Mouse (Mus musculus) megakaryocyte, embryonic 14.5 days (primary cell): Measurements from ENCODE around the gene Tshb. TPM values are rescaled to one million over a fixed set of nuclear protein-coding genes. Genes with fewer than 3 reads are reported as not detected.
A peak's percentile ranks its signal among the peaks of the same experiment; 100 is the strongest.

ENCODE experiments used
- H3K27me3 ChIP-seq: replicated peaks from 2 replicates; pipeline ENCODE3; 2012; ENCODE audit warnings: inconsistent platforms
- H3K36me3 ChIP-seq: replicated peaks from 2 replicates; pipeline ENCODE3; 2012; ENCODE audit warnings: low read length, inconsistent platforms, mixed read lengths
- H3K4me1 ChIP-seq: 2 replicates; pipeline ENCODE4 v1.6.1; 2012; ENCODE audit warnings: inconsistent platforms
- H3K4me3 ChIP-seq: replicated peaks from 2 replicates; pipeline ENCODE3; 2012; ENCODE audit warnings: moderate library complexity, mild to moderate bottlenecking, inconsistent platforms
- H3K9me3 ChIP-seq: 2 replicates; pipeline ENCODE4 v1.6.1; 2012; ENCODE audit warnings: inconsistent platforms
- FLI1 ChIP-seq: IDR thresholded peaks from 2 replicates; pipeline ENCODE4 v1.6.1; 2012; ENCODE audit warnings: low read length, inconsistent platforms, mixed read lengths
- GATA1 ChIP-seq: IDR thresholded peaks from 3 replicates; pipeline ENCODE4 v1.6.1; 2012; ENCODE audit warnings: mixed read lengths, low read length, inconsistent platforms, borderline replicate concordance
- polyA plus RNA-seq: library from polyadenylated mRNA; stranded (reverse); fragments of >175 nt; gene quantifications from 2 replicates; pipeline ENCODE4 v1.2.3, GENCODE M21; 2012; ENCODE audit warnings: low replicate concordance; ENCODE audit not compliant: insufficient read depth

Gene Tshb
- polyA plus RNA-seq, 1 experiment: not detected

DNA sequence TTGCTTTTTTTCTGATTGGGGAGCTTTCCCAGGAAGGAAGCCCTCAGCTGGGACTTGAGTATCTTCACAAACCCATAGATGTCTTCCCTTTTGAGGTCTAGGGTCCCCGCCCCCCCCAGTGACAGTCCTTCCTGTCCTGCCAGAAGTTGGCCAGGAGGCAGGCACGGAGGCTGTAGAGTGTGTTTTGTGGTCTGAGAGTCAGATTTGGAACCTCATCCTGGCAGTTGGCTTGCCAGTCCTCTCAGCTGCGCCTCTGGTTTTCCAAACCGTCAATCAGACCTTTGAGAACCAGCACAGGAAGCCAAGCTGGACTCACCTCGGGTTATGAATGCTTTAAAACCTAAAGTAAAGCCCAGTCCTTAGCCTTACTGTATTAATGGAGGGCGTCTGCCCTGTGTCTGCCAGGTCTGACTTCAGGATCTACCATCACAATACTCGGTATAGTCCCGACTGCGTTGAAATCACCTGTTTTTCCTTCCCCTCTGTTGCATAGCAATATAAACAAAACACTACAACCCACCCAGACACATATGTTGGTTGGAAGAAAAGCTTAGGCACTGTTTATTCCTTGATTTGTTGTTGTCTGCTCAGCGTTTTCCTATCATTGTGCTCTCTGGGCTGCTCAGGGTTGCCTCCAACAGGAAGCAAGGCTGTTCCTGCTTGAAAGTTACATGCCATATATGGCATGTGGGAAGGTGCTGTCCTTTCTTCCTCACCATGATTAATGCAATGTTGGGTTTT, 44.2 kb downstream of the Tshb start:
- no peaks in the 10 kb centered on the region for H3K9me3 ChIP-seq
- H3K4me1 ChIP-seq: peaks cover 95% of the 10 kb centered on the region
- TF ChIP-seq GATA1: no peak
- TF ChIP-seq FLI1: no peak
- peaks cover 21% of the 10 kb centered on the region for H3K36me3 ChIP-seq
- H3K4me3 ChIP-seq: peak overlapping the region; percentile 86
- H3K27me3 ChIP-seq: peaks cover 31% of the 10 kb centered on the region

DNA sequence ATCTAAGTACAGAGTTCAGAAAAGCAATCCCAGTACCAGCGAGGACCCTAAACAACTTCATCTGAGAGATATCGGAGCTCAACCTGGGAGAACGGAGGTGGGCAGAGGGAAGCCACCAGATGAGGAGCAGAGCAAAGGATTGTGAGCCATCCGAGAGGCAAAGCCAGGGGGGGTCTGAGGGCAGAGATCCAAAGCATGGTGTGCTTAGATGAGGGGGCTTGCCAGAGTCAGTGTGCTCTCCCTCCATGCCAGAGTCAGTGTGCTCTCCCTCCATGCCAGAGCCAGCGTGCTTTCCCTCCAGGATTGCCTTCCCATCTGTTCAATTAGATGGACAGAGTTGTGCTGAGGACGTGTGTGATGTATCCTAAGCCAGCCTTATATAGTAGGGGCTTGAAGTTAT, 45.4 kb downstream of the Tshb start:
- peaks cover 31% of the 10 kb centered on the region for H3K27me3 ChIP-seq
- H3K4me3 ChIP-seq: peak overlapping the region; percentile 64
- H3K4me1 ChIP-seq: peaks cover 95% of the 10 kb centered on the region
- peaks cover 16% of the 10 kb centered on the region for H3K36me3 ChIP-seq
- H3K9me3 ChIP-seq: no peaks in the 10 kb centered on the region
- no peak for TF ChIP-seq FLI1
- TF ChIP-seq GATA1: no peak

DNA sequence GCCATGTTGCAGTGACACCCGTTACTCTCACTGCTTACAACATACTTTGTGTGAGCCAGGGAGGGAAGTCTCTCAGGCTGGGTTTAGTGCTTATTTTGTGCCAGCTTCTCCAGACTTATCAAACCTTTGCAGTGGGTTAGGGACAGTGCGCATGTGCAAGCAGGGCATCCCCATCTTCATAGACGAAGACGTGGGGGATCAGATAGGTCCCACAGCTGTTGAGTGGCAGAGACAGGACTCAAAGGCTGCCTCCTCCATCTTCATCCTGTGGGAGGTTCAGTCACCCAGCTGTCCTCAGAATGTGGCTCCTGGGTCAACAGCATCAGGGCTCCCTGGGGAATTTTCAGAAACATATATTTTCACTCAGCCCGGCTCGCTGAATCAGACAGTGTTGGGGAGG, 46.1 kb downstream of the Tshb start:
- peaks cover 11% of the 10 kb centered on the region for H3K36me3 ChIP-seq
- H3K9me3 ChIP-seq: no peaks in the 10 kb centered on the region
- no peak for TF ChIP-seq FLI1
- TF ChIP-seq GATA1: no peak
- peaks cover 91% of the 10 kb centered on the region for H3K4me1 ChIP-seq
- peak overlapping the region; percentile 64 for H3K4me3 ChIP-seq
- H3K27me3 ChIP-seq: peaks cover 31% of the 10 kb centered on the region

DNA sequence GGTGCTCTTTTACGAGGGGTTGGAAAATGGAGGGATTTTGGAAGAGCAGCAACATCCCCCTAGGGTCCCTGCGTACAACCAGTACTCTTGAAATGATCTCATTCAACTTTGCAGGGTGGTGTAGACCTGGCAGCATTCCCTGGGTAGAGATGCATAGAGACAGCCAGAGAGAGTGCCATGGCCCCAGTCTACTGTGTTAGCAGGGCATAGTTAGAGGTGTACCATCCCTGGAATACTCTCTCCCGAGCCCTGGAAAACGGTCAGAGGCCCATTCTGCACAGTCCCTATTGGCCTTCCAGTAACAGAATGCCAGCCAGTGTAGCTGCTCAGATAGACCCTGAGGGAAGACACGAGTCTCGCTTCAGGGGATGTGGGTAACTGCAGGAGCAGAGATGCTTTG, 46.9 kb downstream of the Tshb start:
- TF ChIP-seq GATA1: no peak
- Histone ChIP-seq H3K36me3 (peaks cover 3% of the 10 kb centered on the region), H3K4me1 (peaks cover 87% of the 10 kb centered on the region), H3K9me3 (no peaks in the 10 kb centered on the region), H3K4me3 (peak overlapping the region; percentile 96), H3K27me3 (peaks cover 31% of the 10 kb centered on the region)

DNA sequence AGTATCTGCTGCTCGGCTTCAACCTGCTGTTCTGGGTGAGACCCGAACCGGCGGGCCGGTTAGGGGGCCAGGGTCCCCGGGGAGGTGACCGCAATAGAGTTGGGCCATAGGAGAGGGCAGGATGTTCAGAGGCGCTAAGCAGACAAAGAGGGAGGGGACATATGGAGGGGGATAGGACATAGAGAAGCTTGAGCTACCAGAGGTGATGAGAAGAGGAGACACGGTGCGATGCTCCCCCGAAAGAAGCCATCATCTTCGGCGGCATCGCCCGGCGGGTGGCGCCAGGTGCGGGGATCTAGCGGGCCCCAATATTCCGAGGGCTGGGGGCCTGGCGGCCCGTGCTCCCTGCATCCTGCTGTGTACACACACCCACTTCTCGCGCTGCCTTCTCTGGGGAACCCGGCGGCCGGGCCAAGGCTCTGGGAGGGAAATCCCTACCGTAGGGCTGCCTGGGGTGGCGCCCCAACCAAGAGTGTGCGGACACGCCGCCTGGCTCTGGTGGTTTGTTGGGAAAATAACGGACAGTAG, 47.4 kb downstream of the Tshb start:
- TF ChIP-seq GATA1: no peak
- TF ChIP-seq FLI1: no peak
- H3K4me1 ChIP-seq: peaks cover 86% of the 10 kb centered on the region
- peak overlapping the region; percentile 96 for H3K4me3 ChIP-seq
- peaks cover 3% of the 10 kb centered on the region for H3K36me3 ChIP-seq
- no peaks in the 10 kb centered on the region for H3K9me3 ChIP-seq
- peaks cover 31% of the 10 kb centered on the region for H3K27me3 ChIP-seq

DNA sequence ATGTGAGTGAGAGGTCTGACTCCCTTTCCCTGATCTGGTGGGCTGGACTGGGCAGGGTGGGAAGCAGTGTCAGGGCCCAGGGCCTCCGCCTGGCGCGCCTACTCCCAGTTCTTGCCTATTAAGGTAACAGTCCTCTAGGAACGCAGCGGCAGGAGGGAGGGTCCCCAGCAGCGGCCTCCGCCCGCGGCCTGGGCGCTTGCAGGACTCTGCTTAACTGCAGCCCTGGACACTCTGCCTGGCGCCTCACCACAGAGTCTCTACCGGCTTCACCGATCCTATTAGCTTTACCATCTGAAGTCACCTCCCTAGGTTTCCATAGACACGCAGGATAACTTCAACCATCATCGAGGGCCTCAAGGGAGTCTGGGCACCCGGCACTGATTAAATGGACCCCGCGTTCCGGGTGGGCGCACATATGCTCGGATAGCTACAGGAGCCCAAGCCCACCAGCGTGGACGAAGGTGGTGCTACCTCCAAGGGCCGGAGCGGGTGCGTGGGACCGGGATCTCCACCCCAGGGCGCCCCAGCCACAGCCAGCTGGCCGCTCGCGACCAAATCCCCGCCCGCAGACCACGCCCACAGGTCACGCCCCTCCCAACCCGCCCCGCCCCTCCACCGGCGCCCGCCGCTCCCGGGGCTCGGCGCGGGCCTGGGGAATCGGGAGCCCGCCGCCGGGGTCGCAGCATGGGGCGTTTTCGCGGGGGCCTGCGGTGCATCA, 48.0 kb downstream of the Tshb start, which contains the start of gene Tspan2:
Gene Tspan2 (plus strand): TSS at position 217 of the 718 bp plus-strand sequence.
- Histone ChIP-seq H3K9me3 (no peaks in the 10 kb centered on the region), H3K36me3 (peaks cover 3% of the 10 kb centered on the region), H3K27me3 (peaks cover 31% of the 10 kb centered on the region), H3K4me1 (peaks cover 81% of the 10 kb centered on the region), H3K4me3 (peak within 1 kb of the TSS; percentile 96)
- TF ChIP-seq FLI1 (no peak), GATA1 (no peak)

DNA sequence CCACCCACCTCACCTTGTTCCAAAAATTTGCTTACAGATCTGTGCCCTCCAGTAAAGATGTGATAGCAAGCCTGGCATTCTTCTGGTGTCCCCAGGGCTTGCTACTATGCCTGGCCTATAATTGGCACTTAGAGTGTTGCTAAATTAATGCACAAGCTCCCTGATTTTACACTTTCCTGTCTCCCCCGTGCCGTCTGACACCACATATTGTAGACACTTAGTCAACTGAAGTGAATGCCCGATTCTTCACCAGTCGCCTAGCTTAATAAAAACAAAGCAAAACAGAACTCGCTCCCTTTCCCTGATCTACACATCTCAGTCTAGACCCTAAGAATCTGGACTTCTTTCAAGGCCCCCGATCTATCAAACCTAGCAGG, 48.6 kb downstream of the Tshb start:
- Histone ChIP-seq H3K4me3 (no peak overlapping the region), H3K9me3 (no peaks in the 10 kb centered on the region), H3K4me1 (peaks cover 75% of the 10 kb centered on the region), H3K36me3 (no peaks in the 10 kb centered on the region), H3K27me3 (peaks cover 31% of the 10 kb centered on the region)
- TF ChIP-seq FLI1: no peak

DNA sequence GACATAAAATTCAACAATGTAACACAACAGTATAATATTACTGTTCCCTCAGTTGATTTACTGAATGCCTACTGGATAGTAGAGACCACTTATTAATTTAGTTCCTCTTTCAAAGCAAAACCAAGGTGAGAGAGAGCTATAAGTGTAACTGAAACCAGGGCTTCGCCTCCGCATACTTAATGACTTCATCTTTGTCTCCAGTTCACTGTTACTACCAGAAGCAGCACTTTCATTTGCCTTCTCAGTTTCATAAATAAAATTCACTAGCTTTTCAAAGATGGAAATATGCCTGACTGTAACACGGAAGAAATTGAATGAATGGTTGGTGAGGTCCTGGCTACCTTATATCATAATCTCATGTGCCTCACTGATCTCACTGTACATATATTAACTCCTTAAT, 49.5 kb downstream of the Tshb start:
- Histone ChIP-seq H3K9me3 (no peaks in the 10 kb centered on the region), H3K4me3 (peak overlapping the region; percentile 23), H3K4me1 (peaks cover 67% of the 10 kb centered on the region), H3K36me3 (no peaks in the 10 kb centered on the region), H3K27me3 (peaks cover 31% of the 10 kb centered on the region)
- no peak for TF ChIP-seq FLI1
- TF ChIP-seq GATA1: no peak

DNA sequence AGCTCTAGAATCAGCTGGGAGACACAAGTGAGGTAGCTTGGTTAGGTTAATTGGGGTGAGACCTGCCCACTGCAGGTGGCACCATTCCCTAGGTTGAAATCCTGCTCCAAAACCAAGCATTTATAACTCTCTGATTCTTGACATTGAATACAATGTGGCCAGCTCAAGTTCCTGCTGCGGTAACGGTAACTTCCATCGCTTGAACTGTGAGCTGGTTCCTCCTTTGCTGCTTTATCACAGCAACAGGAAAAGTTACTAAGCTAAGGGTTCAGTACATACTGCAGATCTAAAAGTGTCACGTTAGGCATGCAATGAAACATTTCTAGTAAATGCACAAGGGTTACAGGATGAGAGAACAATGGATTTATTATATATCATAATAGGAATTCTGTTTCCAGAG, 49.9 kb downstream of the Tshb start:
- H3K36me3 ChIP-seq: no peaks in the 10 kb centered on the region
- peaks cover 62% of the 10 kb centered on the region for H3K4me1 ChIP-seq
- H3K27me3 ChIP-seq: peaks cover 31% of the 10 kb centered on the region
- no peak overlapping the region for H3K4me3 ChIP-seq
- H3K9me3 ChIP-seq: no peaks in the 10 kb centered on the region
- no peak for TF ChIP-seq GATA1

DNA sequence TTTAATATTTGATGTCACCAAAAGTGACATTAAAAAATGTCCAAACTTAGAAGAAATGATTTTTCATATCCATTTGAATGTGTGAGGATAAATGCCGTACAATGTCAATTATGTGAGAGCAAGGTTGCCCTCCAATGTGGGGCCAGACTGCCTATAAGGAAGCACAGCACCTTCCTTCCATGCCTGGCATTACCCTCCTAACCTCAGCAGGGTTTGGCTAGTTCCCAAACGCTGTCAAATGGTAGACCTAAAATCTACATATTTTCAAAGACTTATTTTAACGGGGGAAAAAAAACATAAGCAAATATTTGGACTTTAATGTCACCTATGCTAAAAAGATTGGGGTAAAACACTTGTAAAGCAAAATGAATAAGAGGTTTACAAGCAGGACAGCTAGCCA, 51.4 kb downstream of the Tshb start:
- peaks cover 47% of the 10 kb centered on the region for H3K4me1 ChIP-seq
- TF ChIP-seq FLI1 (no peak), GATA1 (no peak)
- H3K36me3 ChIP-seq: no peaks in the 10 kb centered on the region
- peaks cover 21% of the 10 kb centered on the region for H3K27me3 ChIP-seq
- no peak overlapping the region for H3K4me3 ChIP-seq
- no peaks in the 10 kb centered on the region for H3K9me3 ChIP-seq

DNA sequence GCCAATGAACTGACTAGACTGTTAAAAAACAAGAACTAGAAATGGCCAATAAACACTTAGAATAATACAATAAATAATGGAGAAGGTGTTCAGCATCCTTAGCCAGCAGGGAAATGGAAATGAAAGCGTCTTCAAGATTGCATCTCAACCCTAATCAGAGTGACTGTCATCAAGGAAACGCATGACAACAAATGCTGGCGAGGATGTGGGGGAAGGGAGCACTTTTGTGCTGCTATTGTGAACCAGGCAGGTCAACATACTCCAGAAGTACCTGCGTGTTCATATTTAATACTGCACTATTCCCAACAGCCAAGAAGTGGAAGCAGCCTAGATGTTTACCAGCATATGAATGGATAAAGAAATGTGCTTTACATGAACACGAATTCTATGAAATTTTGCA, 53.1 kb downstream of the Tshb start:
- peaks cover 7% of the 10 kb centered on the region for H3K27me3 ChIP-seq
- TF ChIP-seq FLI1 (no peak), GATA1 (no peak)
- no peaks in the 10 kb centered on the region for H3K36me3 ChIP-seq

More for the DNA sequence above, 53.1 kb downstream of the Tshb start:
- H3K9me3 ChIP-seq: no peaks in the 10 kb centered on the region
- no peak overlapping the region for H3K4me3 ChIP-seq
- H3K4me1 ChIP-seq: peaks cover 38% of the 10 kb centered on the region

Other genes starting within 250 kb of the Tshb start
- 0.21 TPM in 1 of 2 replicates, not detected in the other for gene Tspan2, start 48.2 kb downstream of the Tshb start, polyA plus RNA-seq
- gene Sycp1, start 153.4 kb upstream of the Tshb start, polyA plus RNA-seq: not detected in 2 replicates
- not detected in 2 replicates for gene Nr1h5, start 181.4 kb upstream of the Tshb start, polyA plus RNA-seq
- 0.36 and 2.5 TPM in 2 replicates for gene Sike1, start 213.0 kb upstream of the Tshb start, polyA plus RNA-seq
- 1.1 and 6.2 TPM in 2 replicates for gene Csde1, start 237.7 kb upstream of the Tshb start, polyA plus RNA-seq